Mouse (Mus musculus): ENCODE data around the gene C2cd3. TPM values are rescaled to one million over a fixed set of nuclear protein-coding genes. Genes with fewer than 3 reads are reported as not detected.

Gene C2cd3
- total and polyA plus RNA-seq, 3 experiments = 16.5 to 20.3 (median 16.9) TPM

DNA sequence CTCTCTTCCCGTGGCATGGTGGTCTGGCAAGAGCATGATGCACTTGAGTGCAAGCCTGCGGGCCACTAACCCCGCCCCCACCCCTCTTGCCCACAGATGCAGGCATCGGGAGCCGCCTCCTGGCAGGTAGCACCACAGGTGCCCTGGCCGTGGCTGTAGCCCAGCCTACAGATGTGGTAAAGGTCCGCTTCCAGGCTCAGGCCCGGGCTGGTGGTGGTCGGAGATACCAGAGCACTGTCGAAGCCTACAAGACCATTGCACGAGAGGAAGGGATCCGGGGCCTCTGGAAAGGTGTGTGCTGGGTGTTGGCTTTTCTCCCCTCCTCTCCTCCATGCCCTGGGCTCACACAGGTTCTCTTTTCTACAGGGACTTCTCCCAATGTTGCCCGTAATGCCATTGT lies 125.9 kb downstream of the C2cd3 start:
- DNase-seq = no peak

DNA sequence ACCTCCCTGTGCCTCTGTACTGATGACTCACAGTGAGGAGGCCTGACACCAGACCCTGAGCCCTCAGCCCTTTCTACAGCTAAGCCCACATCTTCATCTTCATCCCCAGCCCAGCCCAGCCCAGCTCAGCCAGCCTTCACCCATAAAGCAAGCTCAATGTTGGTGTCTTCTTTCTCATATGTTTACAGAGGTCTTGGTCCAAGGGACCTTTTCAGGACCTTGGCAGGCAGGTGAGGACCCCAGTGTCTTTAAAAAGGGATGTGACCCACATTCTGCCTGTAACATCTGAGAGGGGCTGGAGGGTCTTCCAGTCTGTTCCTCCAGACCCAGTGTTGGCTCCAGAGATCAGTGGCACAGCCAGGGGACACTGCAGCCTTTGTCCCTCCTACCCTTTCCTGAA lies 127.4 kb downstream of the C2cd3 start:
- DNase-seq = no peak

GRCm38 (mm10) chr7:100500276-100500977 lies 128.4 kb downstream of the C2cd3 start:
- DNase-seq = no peak

- no peak for DNase-seq
Observed at GRCm38 (mm10) chr7:100501027-100501843, 129.2 kb downstream of the C2cd3 start.

DNA sequence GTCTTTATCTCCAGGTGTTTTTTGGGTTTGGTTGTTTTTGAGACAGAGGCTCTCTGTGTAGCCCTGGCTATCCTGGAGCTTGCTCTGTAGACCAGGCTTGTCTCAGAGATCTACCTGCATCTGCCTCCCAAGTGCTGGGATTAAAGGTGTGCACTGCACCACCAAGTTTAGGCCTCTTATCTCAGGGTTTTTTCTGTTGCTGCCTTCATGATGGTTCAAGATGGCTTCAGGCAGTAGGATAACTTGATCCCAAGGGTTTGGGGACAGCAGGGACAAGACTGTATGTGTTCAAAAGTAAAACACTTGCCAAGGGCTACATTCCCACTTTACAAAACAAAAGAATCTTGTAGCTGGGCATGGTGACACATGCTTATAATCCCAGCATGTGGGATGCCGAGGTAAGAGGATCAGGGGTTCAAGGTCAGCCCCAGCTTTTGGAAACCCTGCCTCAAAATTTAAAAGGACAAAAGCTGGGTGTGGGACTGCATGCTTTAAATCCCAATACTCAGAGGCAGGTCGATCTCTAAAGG lies 129.9 kb downstream of the C2cd3 start:
- no peak for DNase-seq

- no peak for DNase-seq
Observed at GRCm38 (mm10) chr7:100502374-100502922, 130.4 kb downstream of the C2cd3 start.

GRCm38 (mm10) chr7:100503076-100503475 lies 131.0 kb downstream of the C2cd3 start:
- no peak for DNase-seq

GRCm38 (mm10) chr7:100504740-100505487 lies 132.9 kb downstream of the C2cd3 start:
- no peak for DNase-seq

- no peak for DNase-seq
Observed at GRCm38 (mm10) chr7:100506494-100506893, 134.5 kb downstream of the C2cd3 start.

DNA sequence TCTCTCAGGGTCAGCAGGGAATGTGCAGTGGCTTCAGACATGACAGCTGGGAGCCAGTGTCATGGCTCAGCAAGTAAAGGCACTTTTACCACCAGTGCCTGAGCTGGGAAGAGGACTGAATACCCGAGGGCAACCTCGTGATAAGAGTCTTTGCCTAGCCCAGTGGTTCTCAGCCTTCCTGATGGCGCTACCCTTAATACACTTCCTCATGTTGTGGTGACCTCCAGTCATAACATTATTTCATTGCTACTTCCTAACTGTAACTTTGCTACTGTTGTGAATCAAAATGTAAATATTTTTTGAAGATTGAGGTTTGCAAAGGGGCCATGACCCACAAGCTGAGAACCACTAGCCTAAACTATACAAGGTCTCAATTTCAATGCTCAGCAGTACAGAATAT lies 136.6 kb downstream of the C2cd3 start:
- no peak for DNase-seq

GRCm38 (mm10) chr7:100511602-100512001 lies 139.6 kb downstream of the C2cd3 start:
- no peak for DNase-seq

DNA sequence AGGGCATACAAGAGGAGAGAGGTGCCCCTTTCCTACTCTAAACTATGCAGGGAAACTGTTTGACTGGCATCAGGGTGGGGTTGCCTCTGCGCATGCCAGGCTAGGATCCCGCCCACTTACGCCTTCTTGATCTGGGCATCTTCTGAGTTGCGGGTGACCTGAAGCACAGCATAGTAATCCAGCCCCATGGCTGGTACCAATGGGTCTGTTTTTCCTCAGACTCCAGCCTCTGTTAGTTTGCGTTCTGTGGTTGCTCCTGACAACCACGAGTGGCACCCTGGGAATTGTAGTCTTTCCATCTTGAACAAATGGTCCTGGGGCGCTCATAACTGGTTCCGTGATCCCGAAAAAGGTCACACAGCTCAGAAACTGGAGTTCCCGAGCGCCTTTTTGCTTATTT lies 142.5 kb downstream of the C2cd3 start, which contains the start of gene Dnajb13:
Gene Dnajb13, minus strand, starts transcription at position 388 of the 400 bp plus-strand sequence.
- DNase-seq = no peak

Other genes with a start within 250 kb of the C2cd3 start
- 1 to 10 TPM; 3.0 to 6.0 TPM for gene Lipt2, start 213.0 kb upstream of the C2cd3 start, total RNA-seq (2021)
- 12.9 and 15.5 TPM in 2 replicates for gene Lipt2, start 213.0 kb upstream of the C2cd3 start, polyA plus RNA-seq (2012; rRNA removed)
- 1 to 10 TPM in 1 of 2 experiments, under 1 TPM in 1; 0.84 to 1.6 TPM for gene Kcne3, start 195.7 kb upstream of the C2cd3 start, total RNA-seq (2021)
- gene Kcne3, start 195.7 kb upstream of the C2cd3 start, polyA plus RNA-seq (2012; rRNA removed) = 1.6 and 2.7 TPM in 2 replicates
- gene Pgm2l1, start 144.8 kb upstream of the C2cd3 start, total RNA-seq (2021) = 1 to 10 TPM; 4.1 to 5.6 TPM
- 2.6 and 2.9 TPM in 2 replicates for gene Pgm2l1, start 144.8 kb upstream of the C2cd3 start, polyA plus RNA-seq (2012; rRNA removed)
- under 1 TPM; 0.23 to 0.79 TPM for gene P4ha3, start 86.7 kb upstream of the C2cd3 start, total RNA-seq (2021)
- 0.26 and 0.52 TPM in 2 replicates for gene P4ha3, start 86.7 kb upstream of the C2cd3 start, polyA plus RNA-seq (2012; rRNA removed)
- gene Ppme1, start 74 bp downstream of the C2cd3 start, total RNA-seq (2021) = 10 to 100 TPM; 60.9 to 69.9 TPM
- 110 and 131 TPM in 2 replicates for gene Ppme1, start 74 bp downstream of the C2cd3 start, polyA plus RNA-seq (2012; rRNA removed)
- gene Ucp3, start 100.8 kb downstream of the C2cd3 start, total RNA-seq (2021) = 10 to 100 TPM; 22.7 to 58.7 TPM
- 17.0 and 35.6 TPM in 2 replicates for gene Ucp3, start 100.8 kb downstream of the C2cd3 start, polyA plus RNA-seq (2012; rRNA removed)
- 100 to 1,000 TPM; 187 to 254 TPM for gene Ucp2, start 121.1 kb downstream of the C2cd3 start, total RNA-seq (2021)
- 315 and 432 TPM in 2 replicates for gene Ucp2, start 121.1 kb downstream of the C2cd3 start, polyA plus RNA-seq (2012; rRNA removed)
- under 1 TPM; 0.17 to 0.24 TPM for gene Dnajb13, start 142.7 kb downstream of the C2cd3 start, total RNA-seq (2021)
- 0.20 TPM in 1 of 2 replicates, not detected in the other for gene Dnajb13, start 142.7 kb downstream of the C2cd3 start, polyA plus RNA-seq (2012; rRNA removed)
- gene Coa4, start 164.8 kb downstream of the C2cd3 start, total RNA-seq (2021) = 10 to 100 TPM in 1 of 2 experiments, 1 to 10 TPM in 1; 9.3 to 10.5 TPM
- gene Coa4, start 164.8 kb downstream of the C2cd3 start, polyA plus RNA-seq (2012; rRNA removed) = 4.4 and 5.2 TPM in 2 replicates
- 10 to 100 TPM; 67.8 to 80.1 TPM for gene Rab6a, start 235.2 kb downstream of the C2cd3 start, total RNA-seq (2021)
- gene Rab6a, start 235.2 kb downstream of the C2cd3 start, polyA plus RNA-seq (2012; rRNA removed) = 29.5 and 38.4 TPM in 2 replicates
- gene Mrpl48, start 236.1 kb downstream of the C2cd3 start, total RNA-seq (2021) = 10 to 100 TPM; 64.4 to 67.8 TPM
- gene Mrpl48, start 236.1 kb downstream of the C2cd3 start, polyA plus RNA-seq (2012; rRNA removed) = 4.5 and 4.9 TPM in 2 replicates